Mouse (Mus musculus) right cerebral cortex, postnatal 4 days (tissue): Measurements from ENCODE around the gene Uckl1.
A peak's percentile ranks its signal among the peaks of the same experiment; 100 is the strongest.

Experiments
- DNase-seq: peaks from one replicate; pipeline ENCODE4 v3.0.0-alpha.2; 2022

Uckl1 gene

GRCm38 (mm10) chr2:181571941-181572670 lies 12.6 kb downstream of the Uckl1 start:
- DNase-seq: peak; percentile 1

- DNase-seq: peak; percentile 1
Observed at GRCm38 (mm10) chr2:181570921-181571595, 13.6 kb downstream of the Uckl1 start.

- DNase-seq: no peak
Observed at GRCm38 (mm10) chr2:181570375-181570774, 14.3 kb downstream of the Uckl1 start.

GRCm38 (mm10) chr2:181569856-181570255 lies 14.8 kb downstream of the Uckl1 start:
- no peak for DNase-seq

- no peak for DNase-seq
Observed at GRCm38 (mm10) chr2:181568272-181569008, 16.3 kb downstream of the Uckl1 start.

- no peak for DNase-seq
Observed at GRCm38 (mm10) chr2:181567338-181567737, 17.4 kb downstream of the Uckl1 start.

GRCm38 (mm10) chr2:181553772-181554171 lies 30.9 kb downstream of the Uckl1 start:
- no peak for DNase-seq

- no peak for DNase-seq
Observed at GRCm38 (mm10) chr2:181550233-181550632, 34.5 kb downstream of the Uckl1 start.

GRCm38 (mm10) chr2:181548682-181549081 lies 36.0 kb downstream of the Uckl1 start:
- DNase-seq: no peak

GRCm38 (mm10) chr2:181548227-181548626 lies 36.5 kb downstream of the Uckl1 start:
- DNase-seq: no peak

- no peak for DNase-seq
Observed at GRCm38 (mm10) chr2:181546142-181546541, 38.5 kb downstream of the Uckl1 start.

- no peak for DNase-seq
Observed at GRCm38 (mm10) chr2:181541761-181542380, 42.8 kb downstream of the Uckl1 start.

GRCm38 (mm10) chr2:181537444-181538047 lies 47.1 kb downstream of the Uckl1 start:
- DNase-seq: no peak

GRCm38 (mm10) chr2:181536410-181536809 lies 48.3 kb downstream of the Uckl1 start:
- no peak for DNase-seq

- no peak for DNase-seq
Observed at GRCm38 (mm10) chr2:181532589-181532988, 52.1 kb downstream of the Uckl1 start.

- no peak for DNase-seq
Observed at GRCm38 (mm10) chr2:181529076-181529475, 55.6 kb downstream of the Uckl1 start.

- DNase-seq: no peak
Observed at GRCm38 (mm10) chr2:181525526-181525925, 59.2 kb downstream of the Uckl1 start.

- DNase-seq: no peak
Observed at GRCm38 (mm10) chr2:181522811-181523210, 61.9 kb downstream of the Uckl1 start.

GRCm38 (mm10) chr2:181521491-181521890 lies 63.2 kb downstream of the Uckl1 start:
- DNase-seq: no peak

- DNase-seq: no peak
Observed at GRCm38 (mm10) chr2:181520936-181521227, 63.8 kb downstream of the Uckl1 start.

GRCm38 (mm10) chr2:181520118-181520935 lies 64.4 kb downstream of the Uckl1 start, which contains the start of gene Dnajc5:
Gene Dnajc5 (plus strand): TSS chr2:181520485.
- DNase-seq: peak; percentile 96

GRCm38 (mm10) chr2:181519201-181519600 lies 65.5 kb downstream of the Uckl1 start:
- DNase-seq: no peak
